8 mouse cellular contexts compared by ENCODE assay signal in genomic region chr7:66387419-66387812, GRCm38 (mm10). TPM values are rescaled to one million over a fixed set of nuclear protein-coding genes. Genes with fewer than 3 reads are reported as not detected.
DNase-seq lines count a peak whose midpoint lies in the region; ATAC-seq and TF ChIP-seq lines count a peak whose summit lies in the region.

No protein-coding gene starts in this region.

- peak overlapping the region; percentile 88 for H3ac ChIP-seq in myocyte (ENCODE audit: control insufficient read depth, insufficient read length)

- H3K4me2 ChIP-seq in forebrain, embryonic 12.5 days = peak overlapping the region; percentile 99
- H3K4me2 ChIP-seq in intestine, postnatal 0 days (replicated peaks; ENCODE audit: low read depth) = peak overlapping the region; percentile 95
- peak overlapping the region; percentile 74 for H3K4me2 ChIP-seq in myocyte (ENCODE audit: low read depth)

- WGBS in forebrain, embryonic 12.5 days = 3% methylated on average over 13 of the region's 13 CpGs
- WGBS in intestine, postnatal 0 days = 2% methylated on average over 13 of the region's 13 CpGs

- no peak for ATAC-seq in megakaryocyte, adult 5-6 weeks (ENCODE audit: poor library complexity, severe bottlenecking)
- ATAC-seq in forebrain, embryonic 12.5 days (ENCODE audit: low FRiP score) = 0 out of 2 replicates have a peak, but pooled peaks have one; percentile 36
- no peak for ATAC-seq in intestine, postnatal 0 days
- no peak for ATAC-seq in CD4-positive, CD25-positive, alpha-beta regulatory T cell, adult 4 months

- peak overlapping the region; percentile 72; the same call in 1 of the 2 replicates for H3K9ac ChIP-seq in forebrain, embryonic 12.5 days
- H3K9ac ChIP-seq in intestine, postnatal 0 days (ENCODE audit: low read depth, low read length) = peak overlapping the region; percentile 90

- peaks cover 20% of the 10 kb centered on the region for H3K36me3 ChIP-seq in megakaryocyte, embryonic 14.5 days (replicated peaks; ENCODE audit: low read length)
- no peaks in the 10 kb centered on the region for H3K36me3 ChIP-seq in forebrain, embryonic 12.5 days (replicated peaks)
- H3K36me3 ChIP-seq in intestine, postnatal 0 days (ENCODE audit: control insufficient read depth, insufficient read depth) = no peaks in the 10 kb centered on the region
- no peaks in the 10 kb centered on the region for H3K36me3 ChIP-seq in myocyte (ENCODE audit: control insufficient read depth, insufficient read depth)

- peaks cover 66% of the 10 kb centered on the region for H3K4me1 ChIP-seq in megakaryocyte, embryonic 14.5 days
- peaks cover 18% of the 10 kb centered on the region; the same call in 1 of the 2 replicates for H3K4me1 ChIP-seq in forebrain, embryonic 12.5 days
- peaks cover 3% of the 10 kb centered on the region; the same call in 1 of the 2 replicates for H3K4me1 ChIP-seq in intestine, postnatal 0 days (replicated peaks; ENCODE audit: control insufficient read depth, insufficient read depth, low read length)

- TF ChIP-seq POLR2A in myocyte (IDR thresholded peaks at IDR 0.05; ENCODE audit: insufficient read length, low read depth) = peak; percentile 28

- peaks cover under 1% of the 10 kb centered on the region for H3K27me3 ChIP-seq in megakaryocyte, embryonic 14.5 days (replicated peaks)
- peaks cover 23% of the 10 kb centered on the region for H3K27me3 ChIP-seq in forebrain, embryonic 12.5 days
- no peaks in the 10 kb centered on the region for H3K27me3 ChIP-seq in intestine, postnatal 0 days (replicated peaks; ENCODE audit: control insufficient read depth, insufficient read depth, low read length)
- H3K27me3 ChIP-seq in myocyte (ENCODE audit: control insufficient read depth, insufficient read depth, insufficient read length) = no peaks in the 10 kb centered on the region

- H3K4me3 ChIP-seq in megakaryocyte, embryonic 14.5 days (replicated peaks) = peak overlapping the region; percentile 97
- H3K4me3 ChIP-seq in forebrain, embryonic 12.5 days (replicated peaks) = peak overlapping the region; percentile 61
- H3K4me3 ChIP-seq in intestine, postnatal 0 days (ENCODE audit: low read depth, low read length) = peak overlapping the region; percentile 67
- peak overlapping the region; percentile 40 for H3K4me3 ChIP-seq in myocyte

- DNase-seq in frontal cortex, postnatal 14 days (ENCODE audit: low spot score in 2 of 2) = no peak
- no peak for DNase-seq in gastrocnemius, postnatal 25 days

- H3K9me3 ChIP-seq in megakaryocyte, embryonic 14.5 days = no peaks in the 10 kb centered on the region
- H3K9me3 ChIP-seq in forebrain, embryonic 12.5 days = no peaks in the 10 kb centered on the region
- no peaks in the 10 kb centered on the region for H3K9me3 ChIP-seq in intestine, postnatal 0 days (ENCODE audit: control insufficient read depth)

- no peak overlapping the region for H3K27ac ChIP-seq in forebrain, embryonic 12.5 days
- H3K27ac ChIP-seq in intestine, postnatal 0 days (ENCODE audit: low read depth, low read length) = peak overlapping the region; percentile 82

- no peak for TF ChIP-seq CTCF in intestine, postnatal 0 days (IDR thresholded peaks at IDR 0.05; ENCODE audit: low read depth)

- H3K79me2 ChIP-seq in myocyte (ENCODE audit: control insufficient read depth, insufficient read depth) = peaks cover 62% of the 10 kb centered on the region

TF ChIP-seq in myocyte, 11 proteins besides CTCF, POLR2A, EP300 and RAD21:
- TF ChIP-seq E2F4 (IDR thresholded peaks at IDR 0.05; ENCODE audit: insufficient read depth) (no peak), SRF (IDR thresholded peaks at IDR 0.05; ENCODE audit: control insufficient read depth, insufficient read length, low read depth) (no peak), REST (IDR thresholded peaks at IDR 0.05; ENCODE audit: insufficient read depth, insufficient read length) (no peak), MYOD1 (IDR thresholded peaks at IDR 0.05; ENCODE audit: control insufficient read depth in 1 of 3, insufficient read length in 2 of 3, low read depth in 2 of 3) (no peak), USF1 (IDR thresholded peaks at IDR 0.05; ENCODE audit: low read depth) (no peak), MYOG (IDR thresholded peaks at IDR 0.05; ENCODE audit: control insufficient read depth in 1 of 3, insufficient read depth in 1 of 3, insufficient read length in 2 of 3, low read depth in 2 of 3) (no peak), CEBPB (IDR thresholded peaks at IDR 0.05; ENCODE audit: insufficient read depth, poor library complexity, severe bottlenecking) (no peak), POLR2AphosphoS2 (IDR thresholded peaks at IDR 0.05; ENCODE audit: insufficient read length, low read depth) (no peak)

RNA-seq across cellular contexts. Expression of gene Lrrk1, which starts 0.7 kb away (rescaled TPM):
- polyA plus RNA-seq in megakaryocyte, embryonic 14.5 days (2012; ENCODE audit: insufficient read depth, low replicate concordance) = 7.7 and 9.8 TPM in 2 replicates
- 20.6 and 25.6 TPM in 2 replicates for total RNA-seq in megakaryocyte, adult 5-6 weeks (2015)
- total RNA-seq in megakaryocyte, adult 5-6 weeks (2017) = 26.6 and 27.9 TPM in 2 replicates
- polyA plus RNA-seq in forebrain, embryonic 12.5 days (2016; fragmentation: Nextera tagmentation; extraction: Ambion mirVana) = 2.6 and 3.7 TPM in 2 replicates
- 6.1 and 8.0 TPM in 2 replicates for polyA plus RNA-seq in intestine, postnatal 0 days (2015; fragmentation: Nextera tagmentation; extraction: Ambion mirVana)
- polyA plus RNA-seq in myocyte (2012; fragmentation: generic; extraction: Trizol) = 24.8 TPM
- 1 to 10 TPM; 2.3 to 5.7 TPM for polyA plus RNA-seq in CD4-positive, CD25-positive, alpha-beta regulatory T cell, adult 4 months (2017; shearing (Covaris generic))
- 1 to 10 TPM; 3.2 to 3.7 TPM for total RNA-seq in gastrocnemius, postnatal 25 days (2021)

RNA-seq across cellular contexts. Expression of gene Gm10974, which starts 21.7 kb away (rescaled TPM):
- polyA plus RNA-seq in megakaryocyte, embryonic 14.5 days (2012; ENCODE audit: insufficient read depth, low replicate concordance) = not detected in 2 replicates
- not detected in 2 replicates for total RNA-seq in megakaryocyte, adult 5-6 weeks (2015)
- total RNA-seq in megakaryocyte, adult 5-6 weeks (2017) = not detected in 2 replicates
- polyA plus RNA-seq in forebrain, embryonic 12.5 days (2016; fragmentation: Nextera tagmentation; extraction: Ambion mirVana) = not detected in 2 replicates
- not detected in 2 replicates for polyA plus RNA-seq in intestine, postnatal 0 days (2015; fragmentation: Nextera tagmentation; extraction: Ambion mirVana)
- polyA plus RNA-seq in myocyte (2012; fragmentation: generic; extraction: Trizol) = not detected
- polyA plus RNA-seq in CD4-positive, CD25-positive, alpha-beta regulatory T cell, adult 4 months (2017; shearing (Covaris generic)) = not detected
- not detected for total RNA-seq in gastrocnemius, postnatal 25 days (2021)

RNA-seq across cellular contexts. Expression of gene Aldh1a3, which starts 39.9 kb away (rescaled TPM):
- not detected in 2 replicates for polyA plus RNA-seq in megakaryocyte, embryonic 14.5 days (2012; ENCODE audit: insufficient read depth, low replicate concordance)
- 0.16 TPM in 1 of 2 replicates, not detected in the other for total RNA-seq in megakaryocyte, adult 5-6 weeks (2015)
- total RNA-seq in megakaryocyte, adult 5-6 weeks (2017) = not detected in 2 replicates
- polyA plus RNA-seq in forebrain, embryonic 12.5 days (2016; fragmentation: Nextera tagmentation; extraction: Ambion mirVana) = 6.0 and 6.5 TPM in 2 replicates
- 45.4 and 46.6 TPM in 2 replicates for polyA plus RNA-seq in intestine, postnatal 0 days (2015; fragmentation: Nextera tagmentation; extraction: Ambion mirVana)
- polyA plus RNA-seq in myocyte (2012; fragmentation: generic; extraction: Trizol) = 2.0 TPM
- polyA plus RNA-seq in CD4-positive, CD25-positive, alpha-beta regulatory T cell, adult 4 months (2017; shearing (Covaris generic)) = under 1 TPM in 1 of 2 experiments, not detected in 1; 0.50 TPM
- total RNA-seq in gastrocnemius, postnatal 25 days (2021) = 1 to 10 TPM; 1.8 to 2.9 TPM

Comparison
In these comparisons a context has a peak if more than half of its experiments do, and no peak if none do; other contexts are left out.
1. H3K4me3 ChIP-seq: peak in every context shown above with its lines; median percentile 97 in megakaryocyte, embryonic 14.5 days; 67 in intestine, postnatal 0 days; 61 in forebrain, embryonic 12.5 days; 40 in myocyte.